Mouse (Mus musculus): ENCODE data around the gene Pla2r1. TPM values are rescaled to one million over a fixed set of nuclear protein-coding genes. Genes with fewer than 3 reads are reported as not detected.

Gene Pla2r1
- polyA plus RNA-seq, 1 experiment from 2014 or later, result 0.88 TPM

GRCm38 (mm10) chr2:60478778-60479177 is 74.3 kb downstream of the Pla2r1 start:
- H3K4me1 ChIP-seq (replicated peaks; ENCODE audit: control insufficient read depth, insufficient read depth, low read length), result no peaks in the 10 kb centered on the region
- ATAC-seq (ENCODE audit: low FRiP score), result no peak
- H3K27ac ChIP-seq (ENCODE audit: low read depth, low read length), result no peak overlapping the region
- H3K9me3 ChIP-seq (ENCODE audit: control insufficient read depth, low read length), result no peaks in the 10 kb centered on the region
- no peaks in the 10 kb centered on the region for H3K27me3 ChIP-seq (ENCODE audit: control insufficient read depth, insufficient read depth, low read length)
- WGBS, result 92% methylated on average over 2 of the region's 2 CpGs
- H3K4me2 ChIP-seq (replicated peaks; ENCODE audit: low read depth, low read length), result no peak overlapping the region
- DNase-seq (ENCODE audit: low spot score), result no peak
- H3K36me3 ChIP-seq (ENCODE audit: control insufficient read depth, insufficient read depth, low read length), result no peaks in the 10 kb centered on the region
- no peak overlapping the region for H3K9ac ChIP-seq (ENCODE audit: low read depth, low read length)
- H3K4me3 ChIP-seq (ENCODE audit: low read depth, low read length), result no peak overlapping the region

DNA sequence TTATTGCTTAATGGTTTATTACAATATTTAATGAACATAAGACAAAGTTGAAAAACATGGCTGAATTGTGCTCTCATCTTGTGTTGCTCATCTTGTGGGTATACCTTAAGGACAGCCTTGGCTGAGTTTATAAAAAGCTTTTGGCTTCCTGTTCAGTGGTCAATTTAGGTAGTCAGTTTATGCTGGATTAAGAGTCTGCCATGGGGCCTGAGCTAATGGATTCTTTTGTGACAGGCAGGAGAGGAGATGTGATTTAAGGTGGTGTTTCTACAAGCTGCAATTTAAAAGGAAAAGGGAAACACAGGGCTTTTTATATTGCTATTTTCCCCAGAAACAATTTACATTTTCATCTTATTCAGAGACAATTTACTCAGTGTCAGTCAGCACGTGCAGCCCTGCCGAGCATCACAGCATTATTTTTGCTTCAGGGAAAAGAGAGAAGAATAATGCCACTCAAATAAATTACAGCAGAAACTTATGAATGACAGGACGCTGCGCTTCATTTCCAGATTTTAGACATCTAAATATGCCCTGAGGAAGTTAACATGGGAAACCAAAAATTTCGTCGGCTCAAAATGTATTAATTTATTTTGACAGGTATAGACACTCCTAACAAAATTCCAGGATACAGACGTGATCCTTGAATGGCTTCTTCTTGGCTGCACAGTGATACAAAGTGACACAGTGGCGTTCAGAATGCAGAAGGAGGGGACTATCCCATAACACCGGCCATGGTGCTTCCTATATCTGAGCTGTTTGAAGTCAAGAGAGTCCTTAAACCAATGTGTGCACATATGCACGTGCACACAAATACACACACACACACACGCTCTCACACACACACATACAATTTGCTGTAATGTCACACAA is 84.0 kb downstream of the Pla2r1 start:
- Histone ChIP-seq H3K4me1 (replicated peaks; ENCODE audit: control insufficient read depth, insufficient read depth, low read length) (no peaks in the 10 kb centered on the region), H3K9ac (ENCODE audit: low read depth, low read length) (no peak overlapping the region), H3K27ac (ENCODE audit: low read depth, low read length) (no peak overlapping the region), H3K36me3 (ENCODE audit: control insufficient read depth, insufficient read depth, low read length) (no peaks in the 10 kb centered on the region), H3K27me3 (ENCODE audit: control insufficient read depth, insufficient read depth, low read length) (no peaks in the 10 kb centered on the region), H3K9me3 (ENCODE audit: control insufficient read depth, low read length) (no peaks in the 10 kb centered on the region), H3K4me2 (replicated peaks; ENCODE audit: low read depth, low read length) (no peak overlapping the region), H3K4me3 (ENCODE audit: low read depth, low read length) (no peak overlapping the region)
- WGBS, result 75% methylated on average over 11 of the region's 11 CpGs
- no peak for DNase-seq (ENCODE audit: low spot score)
- no peak for ATAC-seq (ENCODE audit: low FRiP score)

GRCm38 (mm10) chr2:60452376-60452775 is 100.7 kb downstream of the Pla2r1 start:
- WGBS, result 86% methylated on average over 7 of the region's 7 CpGs
- Histone ChIP-seq H3K9ac (ENCODE audit: low read depth, low read length) (no peak overlapping the region), H3K4me2 (replicated peaks; ENCODE audit: low read depth, low read length) (no peak overlapping the region), H3K4me1 (replicated peaks; ENCODE audit: control insufficient read depth, insufficient read depth, low read length) (no peaks in the 10 kb centered on the region), H3K36me3 (ENCODE audit: control insufficient read depth, insufficient read depth, low read length) (no peaks in the 10 kb centered on the region), H3K27me3 (ENCODE audit: control insufficient read depth, insufficient read depth, low read length) (no peaks in the 10 kb centered on the region), H3K4me3 (ENCODE audit: low read depth, low read length) (no peak overlapping the region), H3K9me3 (ENCODE audit: control insufficient read depth, low read length) (no peaks in the 10 kb centered on the region), H3K27ac (ENCODE audit: low read depth, low read length) (no peak overlapping the region)
- no peak for DNase-seq (ENCODE audit: low spot score)
- no peak for ATAC-seq (ENCODE audit: low FRiP score)

- Histone ChIP-seq H3K27ac (ENCODE audit: low read depth, low read length) (no peak overlapping the region), H3K36me3 (ENCODE audit: control insufficient read depth, insufficient read depth, low read length) (no peaks in the 10 kb centered on the region), H3K9me3 (ENCODE audit: control insufficient read depth, low read length) (no peaks in the 10 kb centered on the region), H3K4me1 (replicated peaks; ENCODE audit: control insufficient read depth, insufficient read depth, low read length) (no peaks in the 10 kb centered on the region), H3K9ac (ENCODE audit: low read depth, low read length) (no peak overlapping the region), H3K4me2 (replicated peaks; ENCODE audit: low read depth, low read length) (no peak overlapping the region), H3K27me3 (ENCODE audit: control insufficient read depth, insufficient read depth, low read length) (no peaks in the 10 kb centered on the region), H3K4me3 (ENCODE audit: low read depth, low read length) (no peak overlapping the region)
- ATAC-seq (ENCODE audit: low FRiP score), result no peak
- no peak for DNase-seq (ENCODE audit: low spot score)
- WGBS, result 55% methylated on average over 3 of the region's 3 CpGs
Measured at GRCm38 (mm10) chr2:60451119-60451773, 101.9 kb downstream of the Pla2r1 start.

DNA sequence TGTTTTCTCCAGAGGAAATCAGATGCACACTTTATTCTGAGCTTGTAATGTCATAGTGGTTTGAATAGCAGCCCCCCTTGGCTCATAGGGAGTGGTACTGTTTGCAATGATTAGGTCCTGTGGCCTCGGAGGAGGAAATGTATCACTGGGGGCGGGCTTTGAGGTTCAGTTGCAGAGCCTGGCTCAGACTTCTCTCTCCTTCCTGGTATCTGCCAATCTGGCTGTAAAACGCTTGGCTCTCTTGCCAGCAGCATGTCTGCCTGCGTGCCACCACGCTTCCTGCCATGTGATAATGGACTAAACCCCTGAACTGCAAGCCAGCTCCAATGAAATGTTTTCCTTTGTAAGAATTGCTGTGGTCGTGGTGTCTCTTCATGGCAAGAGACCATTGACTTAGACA is 103.4 kb downstream of the Pla2r1 start:
- 77% methylated on average over 6 of the region's 6 CpGs for WGBS
- no peaks in the 10 kb centered on the region for H3K9me3 ChIP-seq (ENCODE audit: control insufficient read depth, low read length)
- H3K27ac ChIP-seq (ENCODE audit: low read depth, low read length), result no peak overlapping the region
- ATAC-seq (ENCODE audit: low FRiP score) (no peak), DNase-seq (ENCODE audit: low spot score) (no peak)
- no peaks in the 10 kb centered on the region for H3K4me1 ChIP-seq (replicated peaks; ENCODE audit: control insufficient read depth, insufficient read depth, low read length)
- no peak overlapping the region for H3K4me3 ChIP-seq (ENCODE audit: low read depth, low read length)
- H3K36me3 ChIP-seq (ENCODE audit: control insufficient read depth, insufficient read depth, low read length), result no peaks in the 10 kb centered on the region
- no peak overlapping the region for H3K9ac ChIP-seq (ENCODE audit: low read depth, low read length)
- H3K27me3 ChIP-seq (ENCODE audit: control insufficient read depth, insufficient read depth, low read length), result no peaks in the 10 kb centered on the region
- H3K4me2 ChIP-seq (replicated peaks; ENCODE audit: low read depth, low read length), result no peak overlapping the region

DNA sequence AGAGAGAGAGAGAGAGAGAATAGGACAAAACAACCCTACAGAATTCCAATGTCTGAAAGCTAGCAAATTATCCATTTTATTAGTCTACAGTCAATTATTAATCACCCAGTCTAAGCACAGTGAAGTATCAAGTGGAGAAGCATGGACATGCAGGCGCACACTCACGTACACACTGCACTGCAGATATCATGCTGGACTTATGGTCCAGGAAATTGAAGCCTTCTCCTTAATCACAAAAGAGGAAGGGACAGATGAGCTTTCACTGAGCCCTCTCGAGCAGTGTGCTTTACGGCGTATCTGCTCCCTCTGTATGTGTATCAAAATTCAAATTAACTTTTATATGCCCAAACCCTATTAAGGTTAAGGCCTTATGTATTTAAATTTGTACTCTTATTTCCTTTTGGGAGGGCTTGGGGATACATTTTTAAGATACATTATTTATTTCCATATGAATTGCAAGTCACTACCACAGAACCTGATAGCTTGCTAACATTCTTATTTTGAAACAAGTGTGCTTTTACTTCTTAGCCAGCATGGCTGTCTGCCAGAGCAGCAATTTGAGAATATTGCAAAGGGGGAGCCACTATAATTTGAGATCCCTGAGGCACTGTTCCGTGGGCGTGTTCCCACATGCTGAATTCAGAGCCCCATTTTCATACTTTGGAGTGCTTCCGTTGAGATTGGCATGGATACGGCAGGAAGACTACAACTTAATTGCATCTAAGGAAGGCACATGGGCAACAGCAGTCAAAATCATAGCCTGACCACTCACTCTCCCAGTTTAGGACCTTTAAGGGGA is 108.2 kb downstream of the Pla2r1 start:
- DNase-seq (ENCODE audit: low spot score) (no peak), ATAC-seq (ENCODE audit: low FRiP score) (no peak)
- H3K27me3 ChIP-seq (ENCODE audit: control insufficient read depth, insufficient read depth, low read length), result no peaks in the 10 kb centered on the region
- no peaks in the 10 kb centered on the region for H3K4me1 ChIP-seq (replicated peaks; ENCODE audit: control insufficient read depth, insufficient read depth, low read length)
- H3K36me3 ChIP-seq (ENCODE audit: control insufficient read depth, insufficient read depth, low read length), result no peaks in the 10 kb centered on the region
- no peak overlapping the region for H3K9ac ChIP-seq (ENCODE audit: low read depth, low read length)
- no peaks in the 10 kb centered on the region for H3K9me3 ChIP-seq (ENCODE audit: control insufficient read depth, low read length)
- H3K4me3 ChIP-seq (ENCODE audit: low read depth, low read length), result no peak overlapping the region
- H3K4me2 ChIP-seq (replicated peaks; ENCODE audit: low read depth, low read length), result no peak overlapping the region
- H3K27ac ChIP-seq (ENCODE audit: low read depth, low read length), result no peak overlapping the region
- WGBS, result 84% methylated on average over 9 of the region's 9 CpGs

DNA sequence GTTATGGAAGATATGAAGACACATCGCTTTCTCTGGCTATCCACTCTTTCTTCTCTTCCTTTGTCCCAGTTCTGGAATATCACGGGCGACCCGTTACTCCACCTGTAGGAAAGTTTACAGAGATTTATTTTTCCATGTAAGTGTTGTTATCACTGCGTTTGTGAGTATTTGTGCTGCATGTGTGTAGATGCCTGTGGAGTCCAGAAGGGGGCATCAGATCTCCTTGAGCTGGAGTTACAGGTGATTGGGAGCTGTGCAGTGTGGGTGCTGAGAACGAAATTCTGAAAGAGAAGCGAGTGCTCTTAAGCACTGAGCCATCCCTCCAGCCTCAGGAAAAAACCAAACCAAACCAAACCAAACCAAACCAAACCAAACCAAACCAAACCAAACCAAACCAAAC is 109.8 kb downstream of the Pla2r1 start:
- Histone ChIP-seq H3K27ac (ENCODE audit: low read depth, low read length) (no peak overlapping the region), H3K4me1 (replicated peaks; ENCODE audit: control insufficient read depth, insufficient read depth, low read length) (no peaks in the 10 kb centered on the region), H3K9ac (ENCODE audit: low read depth, low read length) (no peak overlapping the region), H3K9me3 (ENCODE audit: control insufficient read depth, low read length) (no peaks in the 10 kb centered on the region), H3K4me2 (replicated peaks; ENCODE audit: low read depth, low read length) (no peak overlapping the region), H3K4me3 (ENCODE audit: low read depth, low read length) (no peak overlapping the region), H3K36me3 (ENCODE audit: control insufficient read depth, insufficient read depth, low read length) (no peaks in the 10 kb centered on the region), H3K27me3 (ENCODE audit: control insufficient read depth, insufficient read depth, low read length) (no peaks in the 10 kb centered on the region)
- DNase-seq (ENCODE audit: low spot score) (no peak), ATAC-seq (ENCODE audit: low FRiP score) (no peak)
- WGBS, result 93% methylated on average over 7 of the region's 7 CpGs

DNA sequence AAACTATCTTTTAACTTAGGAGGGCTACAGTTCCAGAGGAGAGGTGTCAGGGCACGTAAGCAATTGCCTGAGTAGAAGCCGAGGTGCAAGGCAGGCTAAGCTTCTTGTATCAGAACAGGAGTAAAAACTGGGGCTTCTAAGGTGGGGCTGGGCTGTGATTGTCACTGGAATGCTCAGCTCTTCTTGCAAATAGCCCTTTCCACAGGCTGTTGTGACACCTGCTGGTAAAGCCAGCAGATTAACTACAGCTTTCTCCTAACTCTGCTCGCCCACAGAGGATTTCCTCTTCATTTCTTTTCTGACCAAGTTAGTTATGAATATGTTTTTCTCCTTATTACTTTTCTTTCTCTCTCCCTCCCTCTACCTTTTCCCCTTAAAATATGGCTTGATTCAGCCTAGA is 111.2 kb downstream of the Pla2r1 start:
- Histone ChIP-seq H3K27ac (ENCODE audit: low read depth, low read length) (no peak overlapping the region), H3K4me3 (ENCODE audit: low read depth, low read length) (no peak overlapping the region), H3K4me2 (replicated peaks; ENCODE audit: low read depth, low read length) (no peak overlapping the region), H3K9ac (ENCODE audit: low read depth, low read length) (no peak overlapping the region), H3K36me3 (ENCODE audit: control insufficient read depth, insufficient read depth, low read length) (no peaks in the 10 kb centered on the region), H3K27me3 (ENCODE audit: control insufficient read depth, insufficient read depth, low read length) (no peaks in the 10 kb centered on the region), H3K4me1 (replicated peaks; ENCODE audit: control insufficient read depth, insufficient read depth, low read length) (no peaks in the 10 kb centered on the region), H3K9me3 (ENCODE audit: control insufficient read depth, low read length) (no peaks in the 10 kb centered on the region)
- ATAC-seq (ENCODE audit: low FRiP score), result no peak
- DNase-seq (ENCODE audit: low spot score), result no peak
- WGBS, result 41% methylated on average over 3 of the region's 3 CpGs
